Mouse (Mus musculus) liver, adult 2 months (tissue): ENCODE measurements at regions not wholly inside any gene's neighbourhood (a gene's known extent, or its start where the extent isn't known, plus 50 kb on each side); places are given as distances from the start of the nearest gene placed in this dataset.

ENCODE experiments used
- CTCF ChIP-seq: fragments of 200-500 bp; IDR thresholded peaks from 2 replicates; pipeline ENCODE4 v1.5.1; 2011; ENCODE audit warnings: low read depth, low read length, control low read depth
- POLR2A ChIP-seq: fragments of 200-500 bp; IDR thresholded peaks from 2 replicates; pipeline ENCODE4 v1.6.1; 2011; ENCODE audit warnings: low read length, control low read depth; ENCODE audit not compliant: insufficient read depth; ENCODE audit errors: extremely low read depth

DNA sequence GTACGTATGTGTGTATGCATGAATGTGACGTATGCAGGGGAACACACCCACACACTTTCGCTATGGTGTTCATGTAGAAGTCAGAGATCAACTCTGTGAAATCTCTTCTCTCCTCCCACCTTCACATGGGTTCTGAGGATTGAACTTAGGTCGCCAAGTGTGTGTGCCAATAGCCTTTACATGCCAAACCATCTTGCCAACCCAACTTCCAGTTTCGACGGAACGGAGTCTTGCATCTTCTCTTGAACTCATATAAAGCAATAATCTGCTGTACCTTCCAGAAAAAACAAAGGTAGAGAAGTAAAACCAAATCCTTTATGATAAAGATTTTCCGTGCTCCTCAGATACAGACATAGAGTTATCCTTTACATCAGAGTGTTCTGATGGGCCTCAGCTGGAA lies 208.4 kb upstream of the Epha4 start:
- no peak for TF ChIP-seq CTCF
- no peak for TF ChIP-seq POLR2A
